Mouse (Mus musculus) mesoderm, embryonic 11.5 days (tissue): ENCODE measurements around the gene Ctf1.
"Not testable (repeated sequence)": the region's sequence is repeated elsewhere in the genome, so short reads cannot be mapped to it uniquely, and the experiment has no call there.

Experiments used
- DNase-seq: peaks from one replicate; pipeline ENCODE4 v3.0.0-alpha.2; 2012; ENCODE audit warnings: low read depth, low spot score

Gene Ctf1

GRCm38 (mm10) chr7:127693290-127693689, 19.2 kb upstream of the Ctf1 start:
- DNase-seq: no peak

- not testable (repeated sequence) for DNase-seq
Measured at GRCm38 (mm10) chr7:127693730-127694129, 18.8 kb upstream of the Ctf1 start.

- DNase-seq: no peak
Measured at GRCm38 (mm10) chr7:127698986-127699385, 13.6 kb upstream of the Ctf1 start.

- DNase-seq: no peak
Measured at GRCm38 (mm10) chr7:127700712-127701331, 11.7 kb upstream of the Ctf1 start.

GRCm38 (mm10) chr7:127703561-127704178, 8.9 kb upstream of the Ctf1 start:
- no peak for DNase-seq

- no peak for DNase-seq
Measured at GRCm38 (mm10) chr7:127704598-127704997, 7.9 kb upstream of the Ctf1 start.

- no peak for DNase-seq
Measured at GRCm38 (mm10) chr7:127705706-127706105, 6.8 kb upstream of the Ctf1 start.

GRCm38 (mm10) chr7:127707045-127707956, 5.2 kb upstream of the Ctf1 start:
- DNase-seq: no peak

GRCm38 (mm10) chr7:127707957-127708206, 4.7 kb upstream of the Ctf1 start:
- no peak for DNase-seq

- peak; percentile 95 for DNase-seq
Measured at GRCm38 (mm10) chr7:127708207-127709078, 4.1 kb upstream of the Ctf1 start, which contains the start of gene Bcl7c. Gene Bcl7c, minus strand, starts transcription at chr7:127708933.

GRCm38 (mm10) chr7:127709261-127709979, 3.1 kb upstream of the Ctf1 start:
- DNase-seq: no peak

GRCm38 (mm10) chr7:127711031-127711430, 1.5 kb upstream of the Ctf1 start:
- no peak for DNase-seq

GRCm38 (mm10) chr7:127711456-127711855, 1.1 kb upstream of the Ctf1 start:
- DNase-seq: no peak

- no peak for DNase-seq
Measured at GRCm38 (mm10) chr7:127714816-127715215, 2.3 kb downstream of the Ctf1 start.

- DNase-seq: peak; percentile 68
Measured at GRCm38 (mm10) chr7:127716992-127717391, 4.5 kb downstream of the Ctf1 start.

GRCm38 (mm10) chr7:127718339-127718738, 5.8 kb downstream of the Ctf1 start:
- DNase-seq: no peak

- DNase-seq: no peak
Measured at GRCm38 (mm10) chr7:127719258-127719657, 6.7 kb downstream of the Ctf1 start.

- DNase-seq: no peak
Measured at GRCm38 (mm10) chr7:127725490-127725889, 13.0 kb downstream of the Ctf1 start.

- no peak for DNase-seq
Measured at GRCm38 (mm10) chr7:127725924-127726323, 13.4 kb downstream of the Ctf1 start.

GRCm38 (mm10) chr7:127727898-127728297, 15.4 kb downstream of the Ctf1 start:
- DNase-seq: no peak

- no peak for DNase-seq
Measured at GRCm38 (mm10) chr7:127730170-127730569, 17.6 kb downstream of the Ctf1 start.
